Mouse (Mus musculus): ENCODE data around the gene Kif21b. TPM values are rescaled to one million over a fixed set of nuclear protein-coding genes. Genes with fewer than 3 reads are reported as not detected.

Gene Kif21b
- polyA plus RNA-seq, 1 experiment from 2014 or later, result 62.0 TPM

DNA sequence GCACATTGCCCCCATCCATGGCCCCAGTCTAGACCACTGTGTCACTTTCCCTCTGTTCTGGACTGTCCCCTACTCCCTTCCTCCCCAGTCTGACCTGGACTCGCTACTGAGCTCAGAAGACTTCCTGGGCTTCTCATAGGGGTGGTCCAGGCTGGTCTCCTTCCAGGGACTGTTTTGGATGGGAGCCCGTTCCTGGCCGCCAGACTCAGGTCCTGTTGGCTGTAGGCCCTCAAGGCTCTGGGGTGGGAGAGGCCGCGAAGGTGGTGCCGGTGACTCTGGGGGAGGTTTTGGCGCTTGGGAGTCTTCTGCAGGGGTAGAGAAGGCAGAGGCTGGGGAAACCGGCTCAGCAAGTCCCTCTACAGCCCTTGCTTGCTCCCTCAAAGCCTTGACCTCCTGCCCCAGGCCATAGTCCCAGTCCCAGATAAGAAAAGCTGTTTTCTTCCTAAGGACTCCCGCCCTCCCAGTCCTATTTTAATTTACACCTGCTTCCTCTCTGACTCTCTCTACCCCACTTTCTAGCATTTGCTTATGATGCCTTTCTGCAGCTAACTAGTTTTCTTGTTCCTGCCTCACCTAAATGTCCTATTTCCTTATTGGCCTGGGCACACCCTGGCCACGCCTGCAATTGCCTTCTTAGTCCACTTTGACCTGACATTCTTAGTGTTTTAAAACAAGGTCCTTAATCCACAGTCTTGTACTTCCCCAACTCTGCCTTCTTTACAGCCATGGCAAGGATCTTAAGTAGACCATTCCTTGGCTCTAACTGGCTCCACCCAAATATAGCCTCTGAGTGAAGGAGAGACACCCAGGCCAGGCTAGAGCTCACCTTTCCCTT lies 89.1 kb downstream of the Kif21b start:
- no peak overlapping the region for H3K4me2 ChIP-seq
- no peak overlapping the region for H3K9ac ChIP-seq
- no peak; the same call in 1 of the 2 replicates for ATAC-seq (replicated peaks)
- no peaks in the 10 kb centered on the region for H3K36me3 ChIP-seq (replicated peaks)
- H3K27me3 ChIP-seq (replicated peaks), result no peaks in the 10 kb centered on the region
- H3K27ac ChIP-seq, result no peak overlapping the region
- H3K4me3 ChIP-seq, result no peak overlapping the region
- H3K4me1 ChIP-seq, result 0 out of 2 replicates have a peak, but pooled peaks cover 2% of the 10 kb centered on the region
- WGBS, result 91% methylated on average over 10 of the region's 10 CpGs
- no peaks in the 10 kb centered on the region for H3K9me3 ChIP-seq

DNA sequence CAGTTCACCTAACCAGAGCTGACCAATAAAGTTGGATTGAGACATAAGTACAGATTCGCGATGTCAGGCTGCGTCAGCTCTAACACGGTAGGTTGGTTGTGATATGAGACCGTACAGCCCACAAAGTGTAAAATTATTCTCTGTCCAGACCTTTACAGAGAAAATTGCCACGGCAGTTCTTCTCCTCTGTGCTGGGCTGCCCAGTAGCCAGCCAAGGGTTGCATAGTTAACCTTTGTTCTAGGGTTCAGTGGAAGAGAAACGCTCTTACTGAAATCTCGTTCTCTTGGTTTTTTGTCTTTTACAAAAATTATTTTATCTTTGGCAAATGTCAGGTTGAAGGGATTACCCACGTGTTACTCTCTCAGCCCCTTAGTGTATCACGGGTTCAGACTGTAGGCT lies 91.2 kb downstream of the Kif21b start:
- Histone ChIP-seq H3K9ac (no peak overlapping the region), H3K9me3 (no peaks in the 10 kb centered on the region), H3K4me1 (0 out of 2 replicates have a peak, but pooled peaks cover 4% of the 10 kb centered on the region), H3K27me3 (replicated peaks) (no peaks in the 10 kb centered on the region), H3K27ac (no peak overlapping the region), H3K4me2 (no peak overlapping the region), H3K36me3 (replicated peaks) (no peaks in the 10 kb centered on the region), H3K4me3 (no peak overlapping the region)
- ATAC-seq (replicated peaks), result no peak
- 88% methylated on average over 10 of the region's 10 CpGs for WGBS

DNA sequence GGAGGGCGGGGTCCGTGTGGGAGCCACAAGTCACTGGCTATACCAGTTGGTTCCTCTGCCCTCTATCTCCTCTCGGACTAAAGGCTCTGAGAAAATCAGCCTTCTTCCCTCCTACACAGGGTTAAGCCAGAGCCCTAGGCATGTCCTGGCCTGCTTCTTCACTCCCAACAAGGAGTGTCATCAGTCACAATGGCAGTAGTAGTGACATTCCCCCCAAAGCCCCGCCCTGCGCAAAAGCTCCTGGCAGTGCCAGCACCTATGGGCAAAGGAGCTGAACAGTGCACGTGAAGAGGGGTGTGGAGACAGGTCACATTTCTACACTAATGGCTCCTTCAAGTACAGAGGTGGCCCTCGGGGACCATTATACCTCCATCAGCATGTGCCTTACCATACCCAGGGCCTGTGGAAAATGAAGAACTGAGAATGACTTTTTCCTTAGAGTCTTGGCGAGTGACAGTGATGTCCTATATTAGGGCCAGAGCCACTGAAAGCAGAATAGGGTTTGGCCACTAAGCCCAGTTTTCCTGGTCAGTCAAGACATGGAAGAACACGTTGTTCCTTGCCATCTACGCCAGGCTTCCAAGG lies 92.7 kb downstream of the Kif21b start:
- Histone ChIP-seq H3K27ac (no peak overlapping the region), H3K4me3 (no peak overlapping the region), H3K9ac (no peak overlapping the region), H3K4me1 (peaks cover 15% of the 10 kb centered on the region), H3K27me3 (replicated peaks) (no peaks in the 10 kb centered on the region), H3K9me3 (no peaks in the 10 kb centered on the region), H3K36me3 (replicated peaks) (no peaks in the 10 kb centered on the region), H3K4me2 (no peak overlapping the region)
- no peak for ATAC-seq (replicated peaks)
- WGBS, result 96% methylated on average over 10 of the region's 10 CpGs

DNA sequence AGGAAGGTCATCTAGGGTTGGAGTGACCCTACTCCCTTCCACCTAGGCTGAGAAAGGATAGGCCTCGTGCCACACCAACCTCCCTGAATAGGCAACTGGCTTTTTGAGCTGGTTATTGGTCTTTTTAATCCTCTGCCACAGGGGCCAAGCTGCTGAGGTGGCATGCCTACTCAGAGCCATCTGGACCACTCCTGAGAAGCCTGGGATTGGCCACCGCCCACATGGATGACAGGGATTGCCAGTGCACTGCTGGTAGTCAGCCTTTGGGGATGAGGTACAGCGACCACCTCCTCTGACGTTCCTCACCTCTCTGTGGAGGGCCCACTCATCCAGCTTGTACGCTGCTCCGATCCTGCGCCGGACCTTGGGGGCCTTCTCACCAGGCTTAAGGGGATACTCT lies 94.7 kb downstream of the Kif21b start:
- ATAC-seq (replicated peaks), result no peak
- Histone ChIP-seq H3K36me3 (replicated peaks) (no peaks in the 10 kb centered on the region), H3K4me1 (peaks cover 30% of the 10 kb centered on the region), H3K27ac (no peak overlapping the region), H3K9ac (no peak overlapping the region), H3K4me2 (no peak overlapping the region), H3K4me3 (no peak overlapping the region), H3K27me3 (replicated peaks) (no peaks in the 10 kb centered on the region), H3K9me3 (no peaks in the 10 kb centered on the region)
- WGBS, result 94% methylated on average over 8 of the region's 8 CpGs

GRCm38 (mm10) chr1:136226626-136227025 lies 95.4 kb downstream of the Kif21b start:
- no peak overlapping the region for H3K4me2 ChIP-seq
- whole genome bisulfite sequencing, result 98% methylated on average over 8 of the region's 8 CpGs
- H3K36me3 ChIP-seq (replicated peaks), result no peaks in the 10 kb centered on the region
- peaks cover 37% of the 10 kb centered on the region for H3K4me1 ChIP-seq
- H3K4me3 ChIP-seq, result no peak overlapping the region
- ATAC-seq (replicated peaks), result no peak
- no peak overlapping the region for H3K27ac ChIP-seq
- H3K9me3 ChIP-seq, result no peaks in the 10 kb centered on the region
- no peak overlapping the region for H3K9ac ChIP-seq
- H3K27me3 ChIP-seq (replicated peaks), result no peaks in the 10 kb centered on the region

Other genes starting within 250 kb of the Kif21b start
- gene Pkp1, start 212.2 kb upstream of the Kif21b start, polyA plus RNA-seq (2015; fragmentation: Nextera tagmentation; extraction: Ambion mirVana), result 0.05 and 0.25 TPM in 2 replicates
- gene Igfn1, start 125.0 kb upstream of the Kif21b start, polyA plus RNA-seq (2015; fragmentation: Nextera tagmentation; extraction: Ambion mirVana), result not detected in 2 replicates
- gene Tmem9, start 123.2 kb upstream of the Kif21b start, polyA plus RNA-seq (2015; fragmentation: Nextera tagmentation; extraction: Ambion mirVana), result 150 and 154 TPM in 2 replicates
- gene Ascl5, start 80.6 kb upstream of the Kif21b start, polyA plus RNA-seq (2015; fragmentation: Nextera tagmentation; extraction: Ambion mirVana), result not detected in 2 replicates
- 0.12 and 0.17 TPM in 2 replicates for gene Cacna1s, start 78.6 kb upstream of the Kif21b start, polyA plus RNA-seq (2015; fragmentation: Nextera tagmentation; extraction: Ambion mirVana)
- gene Mroh3, start 81.4 kb downstream of the Kif21b start, polyA plus RNA-seq (2015; fragmentation: Nextera tagmentation; extraction: Ambion mirVana), result not detected in 2 replicates
- 2.2 and 2.3 TPM in 2 replicates for gene Inava, start 102.9 kb downstream of the Kif21b start, polyA plus RNA-seq (2015; fragmentation: Nextera tagmentation; extraction: Ambion mirVana)
- 0.49 and 0.62 TPM in 2 replicates for gene Gpr25, start 129.5 kb downstream of the Kif21b start, polyA plus RNA-seq (2015; fragmentation: Nextera tagmentation; extraction: Ambion mirVana)
- gene Camsap2, start 214.7 kb downstream of the Kif21b start, polyA plus RNA-seq (2015; fragmentation: Nextera tagmentation; extraction: Ambion mirVana), result 31.1 and 31.2 TPM in 2 replicates